Mouse (Mus musculus): ENCODE measurements at regions not wholly inside any gene's neighbourhood (a gene's known extent, or its start where the extent isn't known, plus 50 kb on each side); places are given as distances from the start of the nearest gene placed in this dataset.

- Histone ChIP-seq H3K36me3 (ENCODE audit: control insufficient read depth, insufficient read depth, low read length) (no peaks in the 10 kb centered on the region), H3K4me3 (ENCODE audit: low read depth, low read length) (no peak overlapping the region), H3K9ac (ENCODE audit: low read length) (no peak overlapping the region), H3K27me3 (ENCODE audit: control insufficient read depth, insufficient read depth, low read length) (no peaks in the 10 kb centered on the region), H3K9me3 (ENCODE audit: control insufficient read depth, low read length) (no peaks in the 10 kb centered on the region), H3K4me1 (replicated peaks; ENCODE audit: control insufficient read depth, insufficient read depth) (no peaks in the 10 kb centered on the region), H3K4me2 (replicated peaks; ENCODE audit: low read depth) (no peak overlapping the region), H3K27ac (replicated peaks) (no peak overlapping the region)
- DNase-seq (ENCODE audit: low spot score) (no peak), ATAC-seq (ENCODE audit: low FRiP score, low TSS enrichment) (no peak)
- WGBS = 64% methylated on average over 4 of the region's 4 CpGs
- TF ChIP-seq EP300 (optimal IDR thresholded peaks at IDR 0.05) (no peak), CTCF (IDR thresholded peaks at IDR 0.05; ENCODE audit: low read depth) (peak; percentile 22)
Observed at GRCm38 (mm10) chr7:125104011-125104410, 340.5 kb upstream of the Kdm8 start.

GRCm38 (mm10) chr7:125112820-125113273, 331.6 kb upstream of the Kdm8 start:
- DNase-seq (ENCODE audit: low spot score) (no peak), ATAC-seq (ENCODE audit: low FRiP score, low TSS enrichment) (no peak)
- no peak overlapping the region for H3K4me2 ChIP-seq (replicated peaks; ENCODE audit: low read depth)
- TF ChIP-seq EP300 (optimal IDR thresholded peaks at IDR 0.05) (no peak), CTCF (IDR thresholded peaks at IDR 0.05; ENCODE audit: low read depth) (no peak)
- H3K9ac ChIP-seq (ENCODE audit: low read length) = no peak overlapping the region
- no peak overlapping the region for H3K4me3 ChIP-seq (ENCODE audit: low read depth, low read length)
- no peaks in the 10 kb centered on the region for H3K27me3 ChIP-seq (ENCODE audit: control insufficient read depth, insufficient read depth, low read length)
- H3K4me1 ChIP-seq (replicated peaks; ENCODE audit: control insufficient read depth, insufficient read depth) = no peaks in the 10 kb centered on the region
- no peak overlapping the region for H3K27ac ChIP-seq (replicated peaks)
- H3K36me3 ChIP-seq (ENCODE audit: control insufficient read depth, insufficient read depth, low read length) = no peaks in the 10 kb centered on the region
- WGBS = 77% methylated on average over 9 of the region's 9 CpGs
- no peaks in the 10 kb centered on the region for H3K9me3 ChIP-seq (ENCODE audit: control insufficient read depth, low read length)

- Histone ChIP-seq H3K36me3 (ENCODE audit: control insufficient read depth, insufficient read depth, low read length) (no peaks in the 10 kb centered on the region), H3K4me1 (replicated peaks; ENCODE audit: control insufficient read depth, insufficient read depth) (no peaks in the 10 kb centered on the region), H3K27ac (replicated peaks) (no peak overlapping the region), H3K27me3 (ENCODE audit: control insufficient read depth, insufficient read depth, low read length) (no peaks in the 10 kb centered on the region), H3K9me3 (ENCODE audit: control insufficient read depth, low read length) (no peaks in the 10 kb centered on the region), H3K4me2 (replicated peaks; ENCODE audit: low read depth) (no peak overlapping the region), H3K4me3 (ENCODE audit: low read depth, low read length) (no peak overlapping the region), H3K9ac (ENCODE audit: low read length) (no peak overlapping the region)
- 76% methylated on average over 8 of the region's 8 CpGs for WGBS
- no peak for TF ChIP-seq CTCF (IDR thresholded peaks at IDR 0.05; ENCODE audit: low read depth)
- no peak for TF ChIP-seq EP300 (optimal IDR thresholded peaks at IDR 0.05)
- DNase-seq (ENCODE audit: low spot score) (no peak), ATAC-seq (ENCODE audit: low FRiP score, low TSS enrichment) (no peak)
Observed at GRCm38 (mm10) chr7:125115322-125115996, 329.0 kb upstream of the Kdm8 start.

- no peak overlapping the region for H3K27ac ChIP-seq (replicated peaks)
- no peaks in the 10 kb centered on the region for H3K4me1 ChIP-seq (replicated peaks; ENCODE audit: control insufficient read depth, insufficient read depth)
- TF ChIP-seq EP300 (optimal IDR thresholded peaks at IDR 0.05) (no peak), CTCF (IDR thresholded peaks at IDR 0.05; ENCODE audit: low read depth) (no peak)
- no peak overlapping the region for H3K4me2 ChIP-seq (replicated peaks; ENCODE audit: low read depth)
- H3K36me3 ChIP-seq (ENCODE audit: control insufficient read depth, insufficient read depth, low read length) = no peaks in the 10 kb centered on the region
- WGBS = 56% methylated on average over 8 of the region's 8 CpGs
- no peak overlapping the region for H3K4me3 ChIP-seq (ENCODE audit: low read depth, low read length)
- DNase-seq (ENCODE audit: low spot score) = no peak
- no peaks in the 10 kb centered on the region for H3K27me3 ChIP-seq (ENCODE audit: control insufficient read depth, insufficient read depth, low read length)
- no peak overlapping the region for H3K9ac ChIP-seq (ENCODE audit: low read length)
- H3K9me3 ChIP-seq (ENCODE audit: control insufficient read depth, low read length) = no peaks in the 10 kb centered on the region
- no peak for ATAC-seq (ENCODE audit: low FRiP score, low TSS enrichment)
Observed at GRCm38 (mm10) chr7:125117173-125117572, 327.3 kb upstream of the Kdm8 start.

GRCm38 (mm10) chr7:125129187-125129586, 315.3 kb upstream of the Kdm8 start:
- DNase-seq (ENCODE audit: low spot score) (no peak), ATAC-seq (ENCODE audit: low FRiP score, low TSS enrichment) (no peak)
- WGBS = 54% methylated on average over 1 of the region's 1 CpGs
- Histone ChIP-seq H3K4me1 (replicated peaks; ENCODE audit: control insufficient read depth, insufficient read depth) (no peaks in the 10 kb centered on the region), H3K4me3 (ENCODE audit: low read depth, low read length) (no peak overlapping the region), H3K4me2 (replicated peaks; ENCODE audit: low read depth) (no peak overlapping the region), H3K9ac (ENCODE audit: low read length) (no peak overlapping the region), H3K27me3 (ENCODE audit: control insufficient read depth, insufficient read depth, low read length) (no peaks in the 10 kb centered on the region), H3K27ac (replicated peaks) (no peak overlapping the region), H3K9me3 (ENCODE audit: control insufficient read depth, low read length) (no peaks in the 10 kb centered on the region), H3K36me3 (ENCODE audit: control insufficient read depth, insufficient read depth, low read length) (no peaks in the 10 kb centered on the region)
- TF ChIP-seq EP300 (optimal IDR thresholded peaks at IDR 0.05) (no peak), CTCF (IDR thresholded peaks at IDR 0.05; ENCODE audit: low read depth) (no peak)

- DNase-seq (ENCODE audit: low spot score) (no peak), ATAC-seq (ENCODE audit: low FRiP score, low TSS enrichment) (no peak)
- H3K9me3 ChIP-seq (ENCODE audit: control insufficient read depth, low read length) = no peaks in the 10 kb centered on the region
- H3K36me3 ChIP-seq (ENCODE audit: control insufficient read depth, insufficient read depth, low read length) = no peaks in the 10 kb centered on the region
- H3K27ac ChIP-seq (replicated peaks) = no peak overlapping the region
- H3K4me2 ChIP-seq (replicated peaks; ENCODE audit: low read depth) = no peak overlapping the region
- no peak overlapping the region for H3K9ac ChIP-seq (ENCODE audit: low read length)
- TF ChIP-seq EP300 (optimal IDR thresholded peaks at IDR 0.05) = no peak
- no peak for TF ChIP-seq CTCF (IDR thresholded peaks at IDR 0.05; ENCODE audit: low read depth)
- H3K4me1 ChIP-seq (replicated peaks; ENCODE audit: control insufficient read depth, insufficient read depth) = no peaks in the 10 kb centered on the region
- 81% methylated on average over 1 of the region's 1 CpGs for whole genome bisulfite sequencing
- no peaks in the 10 kb centered on the region for H3K27me3 ChIP-seq (ENCODE audit: control insufficient read depth, insufficient read depth, low read length)
- H3K4me3 ChIP-seq (ENCODE audit: low read depth, low read length) = no peak overlapping the region
Observed at GRCm38 (mm10) chr7:125131968-125132367, 312.5 kb upstream of the Kdm8 start.
